Mouse (Mus musculus): ENCODE data around the gene Tm6sf1. TPM values are rescaled to one million over a fixed set of nuclear protein-coding genes. Genes with fewer than 3 reads are reported as not detected.

Tm6sf1 gene
- total RNA-seq (2023), result 129 to 139 TPM (median 133 TPM) in 4 replicates

DNA sequence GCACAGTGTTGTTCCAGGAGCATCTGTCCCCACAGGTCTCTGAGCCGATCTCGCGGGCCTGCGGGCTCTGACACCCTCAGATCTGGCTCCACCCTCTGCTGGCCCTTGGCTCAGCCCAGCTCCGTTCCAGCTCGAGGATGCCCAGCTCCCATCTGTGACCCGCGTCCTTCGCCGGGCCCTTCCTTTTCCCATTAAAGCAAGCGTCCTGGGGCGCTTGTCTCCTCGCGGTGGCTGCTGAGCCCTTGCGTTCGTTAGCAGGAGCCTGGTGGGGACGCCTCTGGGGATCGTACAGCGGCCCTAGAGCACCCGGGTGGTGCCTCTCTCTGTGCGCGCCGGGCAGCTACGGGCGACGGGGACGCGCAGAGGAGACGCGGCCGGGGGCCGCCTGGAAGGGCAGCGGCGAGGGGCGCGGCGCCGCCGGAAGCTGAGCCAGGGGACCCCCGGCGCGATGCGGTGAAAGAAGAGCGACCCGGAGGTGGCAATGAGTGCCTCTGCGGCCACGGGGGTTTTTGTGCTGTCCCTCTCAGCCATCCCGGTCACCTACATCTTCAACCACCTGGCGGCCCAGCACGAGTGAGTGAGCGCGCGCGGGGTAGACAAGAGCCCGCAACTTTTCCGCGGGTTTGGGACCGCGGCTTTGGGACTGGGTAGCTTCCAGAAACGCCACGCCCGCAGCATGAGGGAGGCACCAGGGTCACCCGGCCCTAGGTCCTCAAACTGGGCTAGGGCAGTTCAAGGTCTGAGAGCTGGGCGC is at the start of gene Tm6sf1:
Tm6sf1 (plus strand) TSS at position 34 of the 754 bp plus-strand sequence.

DNA sequence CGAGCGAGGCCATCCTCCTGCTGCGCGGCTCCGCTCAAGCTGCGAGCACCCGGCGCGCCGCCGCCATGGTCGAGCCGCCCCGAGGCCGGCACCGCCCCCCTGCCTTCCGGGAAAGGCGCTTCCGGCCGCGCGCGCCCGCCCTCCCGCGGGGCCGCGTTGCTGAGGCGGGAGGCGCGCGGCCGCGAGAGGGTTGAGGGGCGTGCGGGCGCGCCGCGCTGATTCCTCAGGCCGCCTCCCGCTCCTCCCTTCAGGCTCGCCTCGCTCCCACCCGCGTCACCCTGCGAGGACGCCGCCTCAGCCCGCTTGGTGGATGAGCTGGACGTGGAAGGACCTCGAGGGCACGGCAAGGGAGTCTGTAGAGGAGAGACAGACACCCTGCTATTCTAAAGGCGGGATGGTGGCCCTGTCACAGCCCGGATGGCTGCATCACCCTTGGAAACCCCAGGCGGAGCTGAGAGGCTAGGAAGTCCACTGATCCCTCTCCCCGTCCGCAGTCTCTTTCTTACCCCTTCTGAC is 29.4 kb upstream of the Tm6sf1 start, which contains the start of gene Btbd1:
Btbd1 (minus strand) TSS at position 53 of the 516 bp plus-strand sequence.

DNA sequence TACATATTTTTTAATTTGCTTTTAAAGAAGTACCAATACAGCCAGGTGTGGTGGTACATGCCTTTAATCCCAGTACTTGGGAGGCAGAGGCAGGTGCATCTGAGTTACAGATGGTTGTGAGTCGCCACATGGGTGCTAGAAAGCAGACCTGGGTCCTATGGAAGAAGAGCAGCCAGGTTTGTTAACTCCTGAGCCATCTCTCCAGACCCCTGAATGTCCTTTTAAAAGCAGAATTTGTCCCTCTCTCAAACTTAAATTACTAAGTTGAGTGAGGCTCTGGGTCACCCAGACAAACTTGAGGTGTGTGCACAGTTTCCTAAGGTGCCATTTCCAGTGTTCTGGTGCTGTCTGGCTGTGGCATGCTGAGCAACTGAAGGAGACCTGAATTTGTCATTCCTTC is 3.1 kb upstream of the Tm6sf1 start, which contains the start of gene Gm10160:
Gm10160 (minus strand) TSS at position 101 of the 400 bp plus-strand sequence.

Other genes starting within 250 kb of the Tm6sf1 start
- gene Homer2, start 151.5 kb upstream of the Tm6sf1 start, total RNA-seq (2023), result 2.0 TPM in 1 of 4 replicates, not detected in the others
- gene Ramac, start 96.1 kb upstream of the Tm6sf1 start, total RNA-seq (2023), result 43.3 to 48.4 TPM (median 46.0 TPM) in 4 replicates
- gene 3110040N11Rik, start 69.5 kb upstream of the Tm6sf1 start, total RNA-seq (2023), result 23.6 to 31.1 TPM (median 28.5 TPM) in 4 replicates
- 60.7 to 75.2 TPM (median 69.2 TPM) in 4 replicates for gene Btbd1, start 29.6 kb upstream of the Tm6sf1 start, total RNA-seq (2023)
- not detected in 4 replicates for gene Gm10160, start 3.2 kb upstream of the Tm6sf1 start, total RNA-seq (2023)
- gene Hdgfl3, start 75.5 kb downstream of the Tm6sf1 start, total RNA-seq (2023), result 3.3 to 4.6 TPM (median 3.9 TPM) in 4 replicates
- 0.12 to 0.20 TPM in 2 of 4 replicates, not detected in the others for gene Bnc1, start 133.3 kb downstream of the Tm6sf1 start, total RNA-seq (2023)

All from B cell, adult 62 days (primary cell).